Mouse (Mus musculus): Measurements from ENCODE around the gene Vmn2r97.
A peak's percentile ranks its signal among the peaks of the same experiment; 100 is the strongest.
"Not testable (repeated sequence)": the region's sequence is repeated elsewhere in the genome, so short reads cannot be mapped to it uniquely, and the experiment has no call there.

Gene Vmn2r97

GRCm38 (mm10) chr17:18914000-18914399 lies at the start of gene Vmn2r97:
Vmn2r97 (plus strand) TSS chr17:18914300.
- DNase-seq (ENCODE audit: low read depth in 2 of 2, low spot score in 2 of 2) = not testable (repeated sequence)

GRCm38 (mm10) chr17:18882436-18882835 lies 31.7 kb upstream of the Vmn2r97 start:
- not testable (repeated sequence) for DNase-seq (ENCODE audit: low read depth in 2 of 2, low spot score in 2 of 2)

- peak in 1 of 2 experiments; percentile 9 for DNase-seq (ENCODE audit: low read depth in 2 of 2, low spot score in 2 of 2)
Measured at GRCm38 (mm10) chr17:18889745-18890329, 24.3 kb upstream of the Vmn2r97 start.

- DNase-seq (ENCODE audit: low read depth in 2 of 2, low spot score in 2 of 2) = not testable (repeated sequence)
Measured at GRCm38 (mm10) chr17:18957800-18958199, 43.7 kb downstream of the Vmn2r97 start.

GRCm38 (mm10) chr17:18968371-18969275 lies 54.5 kb downstream of the Vmn2r97 start:
- DNase-seq (ENCODE audit: low read depth in 2 of 2, low spot score in 2 of 2) = peak; percentile 27 to 53

All from CD8-positive naive resting alpha-beta T cell, adult 2 months (primary cell).